Mouse (Mus musculus) retina, postnatal 1 day (tissue): Measurements from ENCODE around the gene Proser3.

Experiments used
- DNase-seq: peaks from one replicate; pipeline ENCODE4 v3.0.0-alpha.2; 2012

Proser3 gene

DNA sequence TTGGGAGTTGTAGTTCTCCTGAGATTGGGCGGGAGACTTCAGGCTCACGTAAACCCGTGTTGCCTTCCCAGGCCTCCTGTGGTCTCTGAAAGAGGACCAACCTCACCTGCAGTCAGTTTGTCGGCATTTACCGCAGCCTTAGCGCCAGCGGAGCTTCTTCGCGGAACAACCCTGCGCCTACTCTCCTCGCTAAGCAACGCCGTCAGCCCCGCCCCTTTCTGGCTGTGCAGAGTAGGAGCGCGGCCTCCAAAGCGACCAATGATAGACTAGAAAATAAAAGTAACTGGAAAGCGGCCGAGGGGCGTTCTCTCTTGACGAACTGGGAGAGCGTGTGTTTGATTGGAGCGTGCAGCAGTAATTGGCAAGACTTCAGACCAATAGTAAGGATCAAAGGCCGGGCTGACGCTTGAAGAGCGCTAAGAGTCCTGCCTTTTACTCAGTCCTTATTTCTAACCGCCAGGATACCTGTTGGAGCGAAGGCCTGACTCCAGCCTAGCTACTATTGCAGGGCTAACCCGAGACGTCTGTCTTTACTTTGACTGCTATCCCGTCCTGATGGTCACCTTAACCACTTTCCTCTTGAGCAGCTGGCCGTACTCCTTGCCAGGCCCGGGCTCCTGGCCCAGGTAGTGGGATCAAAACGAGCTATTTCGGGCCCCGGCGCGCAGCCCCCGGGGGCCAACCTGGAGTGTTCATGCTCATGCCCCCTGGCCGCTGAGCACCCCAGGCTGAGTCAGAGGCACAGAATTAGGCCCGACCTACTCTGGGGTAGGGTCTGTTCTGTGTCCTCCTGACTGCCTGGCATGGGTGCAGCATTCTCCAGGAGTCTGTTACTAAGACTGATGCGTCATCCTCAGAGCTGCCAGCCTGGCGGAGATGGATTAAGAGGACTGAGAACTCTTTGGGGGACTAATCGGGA, at the start of gene Proser3, which contains the start of gene Hspb6:
Gene Proser3, minus strand, starts transcription at position 198 of the 919 bp plus-strand sequence.
Gene Hspb6, plus strand, starts transcription at position 77 of the 919 bp plus-strand sequence.
- DNase-seq: peak; percentile 99

DNA sequence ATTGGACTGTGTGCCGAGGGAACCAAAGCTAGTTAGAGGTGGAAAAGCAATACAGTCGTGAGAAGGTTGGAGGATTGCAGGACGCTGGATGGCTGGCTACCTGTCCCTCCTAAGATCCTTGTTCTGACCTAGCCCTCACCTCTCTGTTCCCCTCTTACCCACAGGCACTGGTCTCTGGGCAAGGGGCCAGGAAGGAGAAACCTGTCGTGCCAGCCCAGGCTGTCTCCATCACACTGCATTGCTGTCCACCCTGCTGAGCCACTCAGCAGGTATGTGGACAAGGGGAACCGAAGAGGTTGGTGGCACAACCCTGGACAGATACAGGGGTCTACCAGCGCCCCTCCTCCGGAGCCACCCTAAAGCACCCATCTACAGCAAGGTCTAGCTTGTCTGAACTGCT, 48.6 kb upstream of the Proser3 start:
- DNase-seq: no peak

DNA sequence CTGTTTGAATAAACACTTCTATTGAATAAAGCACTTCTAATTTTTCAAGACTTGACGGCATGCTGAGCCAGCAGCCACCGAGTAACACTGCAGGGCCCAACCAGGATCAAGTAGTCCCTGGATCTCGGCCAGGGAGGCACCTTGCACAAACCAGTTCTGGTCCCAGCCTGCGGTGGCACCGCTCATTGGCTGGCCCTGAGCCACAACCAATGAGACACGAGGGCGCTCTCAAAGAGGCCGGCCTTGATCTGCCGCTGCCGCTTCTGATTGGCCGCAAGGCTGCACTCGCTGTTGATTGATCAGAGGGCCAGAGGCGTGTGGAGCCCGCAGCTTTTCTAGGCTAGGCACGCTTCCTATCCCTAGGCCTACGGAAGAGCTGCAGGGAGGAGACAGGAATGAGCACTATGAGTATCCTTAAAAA, 47.8 kb upstream of the Proser3 start:
- peak; percentile 96 for DNase-seq

DNA sequence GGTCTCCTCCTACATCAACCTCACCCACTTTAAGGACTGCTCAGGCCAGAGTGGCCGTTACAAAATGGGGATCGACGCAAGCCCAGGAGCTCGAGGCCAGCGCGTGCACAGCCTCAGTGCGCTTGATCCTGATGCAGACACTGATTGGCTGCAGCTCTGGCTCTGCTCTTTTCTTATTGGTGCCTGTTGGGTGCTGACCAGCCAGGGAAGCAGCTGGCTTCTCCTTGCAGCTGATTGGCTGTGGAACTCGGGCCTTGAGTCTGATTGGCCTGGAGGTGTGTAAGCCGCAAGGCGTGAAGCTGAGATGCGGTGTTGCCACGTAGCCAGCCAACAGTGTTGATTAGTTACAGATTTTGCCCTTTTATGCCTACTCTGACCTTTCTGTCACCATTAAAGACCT, 46.7 kb upstream of the Proser3 start, which contains the start of gene Zbtb32:
Gene Zbtb32, minus strand, starts transcription at position 124 of the 400 bp plus-strand sequence.
- DNase-seq: no peak

DNA sequence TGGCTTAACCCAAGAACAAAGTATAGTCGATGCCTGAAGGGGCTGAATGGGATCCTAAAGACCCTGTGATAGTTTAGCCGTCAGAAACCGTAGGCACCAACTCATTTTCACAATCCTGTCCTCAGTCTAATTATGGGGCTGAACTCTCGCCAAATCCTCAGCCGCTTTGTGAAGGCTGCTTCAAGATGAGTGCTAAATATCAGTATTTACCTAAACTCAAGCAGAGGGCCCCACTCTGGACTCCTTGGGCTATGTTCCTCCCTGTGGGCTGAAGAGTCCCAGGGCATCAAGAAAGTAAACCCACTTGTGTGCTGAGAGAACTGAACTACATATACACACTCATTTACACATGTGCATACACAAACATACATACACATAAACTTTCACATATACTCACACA, 44.7 kb upstream of the Proser3 start:
- no peak for DNase-seq

DNA sequence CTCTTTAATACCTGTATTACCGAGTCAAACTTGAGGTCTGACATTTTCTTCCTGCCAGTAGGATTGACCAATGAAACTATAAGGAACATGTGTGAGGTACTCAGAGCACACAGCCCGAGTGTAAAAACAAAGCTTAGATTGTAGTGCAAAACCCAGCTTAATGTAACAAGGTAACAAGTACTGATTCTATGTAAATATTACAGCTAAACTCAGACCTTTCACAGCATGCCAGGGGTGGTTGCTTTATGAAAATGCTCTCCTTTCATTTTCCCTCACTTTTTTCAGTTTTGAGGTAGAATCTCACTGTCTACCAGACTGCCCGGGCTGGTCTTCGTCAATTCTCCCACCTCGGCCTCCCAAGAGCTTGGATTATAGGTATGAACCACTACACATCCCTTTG, 44.0 kb upstream of the Proser3 start:
- no peak for DNase-seq

DNA sequence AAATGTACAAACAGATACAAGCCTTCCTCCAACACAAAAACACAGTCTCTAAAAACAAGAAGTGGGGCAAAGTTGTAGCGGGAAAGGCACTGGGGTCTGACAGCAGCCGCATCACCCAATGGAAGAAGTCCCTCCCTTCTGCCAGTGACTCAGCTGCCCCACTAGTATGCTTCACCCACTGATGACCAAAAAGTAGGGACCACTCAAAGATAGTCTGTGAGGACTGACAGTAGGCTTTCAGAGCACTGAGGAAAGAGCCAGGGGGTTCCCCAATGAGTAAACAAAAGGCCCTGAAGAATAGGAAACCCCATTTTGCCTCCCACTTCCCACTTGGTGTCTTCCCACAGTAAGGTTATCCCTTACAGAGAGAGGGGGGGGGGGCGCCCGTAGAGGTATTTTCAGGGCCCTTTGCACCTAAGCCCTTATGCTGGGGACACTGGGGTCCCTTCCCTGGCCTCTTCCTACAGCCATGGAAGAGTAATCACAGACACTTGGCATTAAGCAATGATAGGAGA, 42.5 kb upstream of the Proser3 start:
- DNase-seq: no peak

DNA sequence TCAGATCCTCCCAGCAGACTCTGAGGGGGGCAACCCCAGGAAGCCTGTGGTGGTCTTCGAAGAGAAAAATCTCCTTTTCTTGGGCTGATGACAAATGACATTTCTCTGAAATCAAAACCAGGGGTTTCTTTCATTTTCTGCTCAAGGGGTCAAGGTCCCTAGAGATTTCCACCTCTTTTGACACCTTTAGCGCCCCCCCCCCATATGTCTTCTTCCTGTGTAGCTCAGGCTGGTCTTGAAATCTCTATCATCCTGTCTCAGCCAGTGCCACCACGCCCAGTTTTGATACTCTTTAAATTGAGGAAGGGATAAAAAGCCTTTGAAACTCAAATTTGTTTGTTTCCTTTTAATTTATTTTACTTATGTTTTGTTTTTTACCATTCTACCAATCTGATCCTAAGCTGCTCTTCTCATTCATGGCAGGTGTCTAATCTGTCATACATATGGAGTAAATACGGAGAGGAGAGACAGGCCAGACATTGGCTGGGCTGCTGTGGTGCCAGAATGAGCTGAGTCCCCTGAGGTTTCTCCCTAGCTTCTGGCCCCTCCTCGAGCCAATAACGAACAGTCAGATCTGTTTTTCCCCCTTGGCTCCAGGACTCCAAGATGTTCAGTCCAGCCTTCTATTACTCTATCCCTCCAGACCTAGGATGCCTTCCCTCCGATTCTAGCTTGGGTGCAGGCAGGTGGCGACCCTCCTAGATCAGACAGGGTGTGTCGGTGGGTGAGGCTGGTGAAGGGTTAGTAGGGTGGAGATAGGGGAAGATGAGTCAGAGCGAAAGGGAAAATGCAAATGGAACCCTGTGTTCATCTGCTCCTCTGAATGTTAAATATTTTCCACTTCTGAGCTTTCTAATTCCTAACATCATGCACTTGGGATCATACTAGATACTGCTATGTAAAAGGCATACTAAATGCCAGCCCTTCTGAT, 41.7 kb upstream of the Proser3 start:
- DNase-seq: no peak

DNA sequence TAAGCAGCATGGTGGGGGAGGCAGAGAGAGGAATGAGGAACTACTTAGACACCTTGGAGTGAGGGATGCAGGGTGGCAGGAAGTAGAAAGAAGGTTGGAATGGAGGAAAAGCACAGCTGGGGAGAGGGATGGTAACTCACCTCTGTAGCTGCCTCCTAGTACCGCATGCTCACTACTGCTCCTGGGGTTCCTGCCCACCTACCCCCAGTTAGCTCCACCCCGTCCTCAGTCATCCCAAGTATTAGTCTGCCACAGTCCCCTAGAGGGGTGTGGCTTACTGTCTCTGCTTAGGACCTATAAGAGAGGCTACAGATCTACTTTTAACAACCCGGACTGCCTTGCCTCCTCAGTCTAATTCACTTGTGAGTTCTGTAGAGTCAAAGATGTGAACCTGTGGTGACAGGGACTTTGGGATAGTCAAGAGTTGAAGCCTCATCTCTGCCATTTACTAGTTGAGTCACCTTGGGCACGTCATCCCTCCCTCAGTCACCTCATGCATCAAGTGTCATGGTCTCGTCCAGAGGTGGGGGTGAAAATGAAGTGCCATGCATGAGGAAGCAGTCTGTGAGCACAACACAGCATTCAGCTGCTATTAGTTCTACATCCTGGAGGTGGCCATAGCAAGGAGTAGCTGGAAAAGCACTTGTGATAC, 40.8 kb upstream of the Proser3 start:
- no peak for DNase-seq

DNA sequence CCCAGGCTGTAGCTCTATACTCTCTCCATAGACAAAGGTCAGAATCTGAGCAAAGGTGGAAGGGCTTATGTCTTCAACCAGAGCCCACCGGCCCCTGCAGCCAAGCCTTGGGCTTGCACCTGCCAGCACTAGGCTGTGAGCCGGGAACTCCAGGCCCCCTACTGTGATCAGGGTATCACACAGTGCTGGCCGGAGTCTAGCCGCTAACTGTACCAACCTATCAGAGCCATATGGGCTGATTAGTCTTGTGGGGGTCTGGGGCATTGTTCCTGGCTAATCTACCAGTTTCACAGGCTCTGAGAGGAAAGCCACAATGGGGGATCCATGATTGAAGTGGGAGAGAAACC, 39.5 kb upstream of the Proser3 start:
- DNase-seq: peak; percentile 53

DNA sequence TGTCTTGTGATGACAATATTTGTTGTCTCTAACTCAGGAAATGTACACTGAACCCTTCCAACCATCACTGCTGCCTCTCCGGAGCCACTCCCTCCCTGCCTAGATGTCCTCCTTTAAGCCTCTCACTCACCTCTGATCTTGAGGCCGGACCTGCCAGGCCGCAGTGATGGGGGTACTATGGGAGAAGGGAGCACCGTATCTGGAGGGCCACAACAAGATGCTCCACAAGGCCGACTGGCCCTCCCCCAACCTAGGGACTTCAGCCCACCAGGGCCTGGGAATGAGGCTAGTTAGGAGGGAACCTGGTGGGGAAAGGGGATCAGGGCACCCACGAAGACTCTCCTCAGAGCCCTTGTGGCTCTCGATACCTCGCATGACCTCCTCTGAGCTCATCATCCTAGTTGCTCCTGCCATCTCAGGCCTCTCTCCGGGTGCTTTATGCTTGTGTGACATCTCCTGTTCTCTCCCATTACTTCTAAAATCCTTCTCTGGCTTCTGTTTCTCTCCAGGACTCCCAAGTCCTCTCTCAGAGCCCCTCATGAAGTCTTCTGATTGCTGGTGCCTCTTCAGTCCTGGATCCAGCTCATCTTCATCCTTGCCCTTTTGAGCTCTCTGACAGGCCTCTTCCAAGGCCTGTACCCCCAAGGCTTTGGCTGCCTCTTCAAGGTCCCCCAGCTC, 39.0 kb upstream of the Proser3 start:
- no peak for DNase-seq

DNA sequence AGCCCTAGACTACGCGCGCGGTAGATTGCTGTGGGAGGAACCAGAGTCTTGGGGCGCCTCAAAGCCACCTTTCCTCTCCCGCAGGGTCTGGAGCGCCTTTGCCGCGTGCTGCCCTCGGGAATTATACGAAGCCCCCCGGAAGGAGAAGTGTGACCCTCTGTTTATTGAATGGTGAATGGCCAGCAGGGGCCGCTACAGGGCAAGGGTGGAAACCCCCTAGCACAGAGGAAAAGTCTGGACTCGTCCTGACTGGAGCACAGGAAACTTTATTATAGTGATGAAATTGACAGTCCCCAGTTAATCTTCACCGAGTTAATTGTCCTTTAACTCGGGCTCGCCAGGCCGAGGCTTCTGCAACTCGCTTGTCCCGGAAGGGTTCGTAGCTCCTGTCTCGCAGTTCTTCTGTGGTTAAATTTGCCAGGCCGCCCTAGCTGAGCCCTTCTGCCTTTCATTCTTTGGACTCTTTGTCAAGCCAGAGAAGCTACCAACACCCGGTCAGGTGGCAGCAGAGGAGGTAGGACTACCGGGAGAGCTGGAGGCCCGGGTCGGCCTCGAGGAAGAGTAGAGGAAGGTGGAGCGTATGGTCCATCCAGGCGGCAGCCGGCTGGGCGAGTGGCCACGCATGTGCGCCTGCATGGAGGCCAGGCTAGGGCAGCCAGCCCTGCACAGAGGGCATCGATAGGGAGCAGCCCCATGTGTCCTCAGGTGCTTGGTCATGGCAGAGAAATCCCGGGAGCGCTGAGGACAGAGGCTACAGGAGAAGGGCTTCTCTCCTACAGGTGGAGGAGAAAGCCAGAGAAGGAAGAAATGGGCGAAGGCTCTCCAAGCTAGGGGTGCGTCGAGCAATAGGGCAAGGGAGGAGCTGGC, 37.6 kb upstream of the Proser3 start:
- peak; percentile 93 for DNase-seq

DNA sequence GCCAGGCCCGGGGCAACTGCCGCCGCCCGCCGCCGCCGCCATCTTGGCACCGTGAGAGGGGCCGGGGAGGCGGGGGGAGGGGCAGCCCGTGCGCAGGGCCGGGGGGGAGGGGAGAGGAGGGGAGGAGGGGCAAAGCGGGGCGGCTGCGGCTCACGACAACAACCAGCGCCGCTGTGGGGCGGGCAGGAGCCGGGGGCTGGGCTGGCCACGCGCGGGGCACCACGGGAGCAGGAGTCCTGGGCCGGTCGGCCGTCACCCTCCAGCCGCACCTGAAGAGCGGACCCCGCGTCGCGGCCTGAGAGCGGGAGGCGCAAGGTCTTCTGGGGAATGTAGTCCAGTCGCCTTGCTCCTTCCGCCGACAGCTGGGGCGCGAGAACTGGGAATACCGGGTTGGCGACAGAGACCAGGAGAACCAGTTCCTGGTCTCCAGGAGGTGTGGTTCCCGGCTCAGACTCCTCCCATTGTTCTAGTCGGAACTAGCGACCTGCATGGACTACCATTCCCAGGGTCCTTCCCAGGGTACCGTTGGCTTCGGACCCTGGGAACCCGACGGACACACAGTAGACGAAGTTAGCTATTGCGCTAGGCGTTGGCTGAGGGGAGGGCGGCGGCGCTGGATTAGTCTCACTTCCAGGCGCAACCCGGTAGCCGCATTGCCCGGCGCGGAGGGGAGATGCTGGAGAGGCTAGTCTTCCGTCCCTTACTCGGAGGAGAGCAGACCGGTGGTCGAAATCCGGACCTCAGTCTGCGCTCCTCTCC, 36.8 kb upstream of the Proser3 start, which contains the start of gene Kmt2b:
Gene Kmt2b, minus strand, starts transcription at position 51 of the 759 bp plus-strand sequence.
- DNase-seq: peak; percentile 98

DNA sequence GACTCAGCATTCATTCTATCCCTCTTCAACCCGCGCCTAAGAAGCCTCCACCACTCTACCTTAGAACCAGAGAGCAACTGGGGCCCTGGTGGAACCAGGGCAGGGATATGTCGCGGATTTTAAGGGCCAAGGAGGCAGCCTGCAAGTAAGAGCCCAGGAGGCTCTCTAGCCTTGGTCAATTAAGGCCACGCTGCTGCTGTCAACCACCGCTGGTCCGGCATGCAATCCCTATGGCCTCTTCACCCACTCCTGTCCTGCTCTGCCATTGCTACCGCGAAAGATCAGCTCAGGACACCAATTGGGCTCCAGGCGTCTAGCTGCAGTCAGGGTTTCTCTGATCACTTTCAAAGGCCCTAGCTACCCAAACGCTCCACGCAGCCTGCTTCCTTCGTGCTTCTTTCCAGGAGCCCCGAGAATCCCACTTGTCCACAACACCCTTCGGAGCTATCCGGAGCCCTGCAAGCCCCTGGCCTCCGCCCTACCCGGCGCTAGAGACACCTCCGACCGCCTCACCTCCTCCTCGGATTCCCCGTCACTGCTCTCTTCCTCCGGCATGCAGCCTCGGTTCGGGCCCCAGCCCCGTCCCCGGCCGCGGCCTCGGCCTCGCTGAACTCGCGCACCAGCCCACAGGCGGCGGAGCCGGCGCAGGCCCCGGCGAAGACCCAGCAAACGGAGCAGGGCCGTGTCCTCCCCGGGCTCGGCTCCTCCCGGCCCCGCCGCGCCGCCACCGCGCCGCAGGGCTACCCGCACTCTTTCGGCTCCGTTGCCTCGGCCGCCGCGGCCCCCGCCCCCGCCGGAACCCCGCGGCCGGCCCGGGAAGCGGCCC, 36.0 kb upstream of the Proser3 start:
- DNase-seq: peak; percentile 46

DNA sequence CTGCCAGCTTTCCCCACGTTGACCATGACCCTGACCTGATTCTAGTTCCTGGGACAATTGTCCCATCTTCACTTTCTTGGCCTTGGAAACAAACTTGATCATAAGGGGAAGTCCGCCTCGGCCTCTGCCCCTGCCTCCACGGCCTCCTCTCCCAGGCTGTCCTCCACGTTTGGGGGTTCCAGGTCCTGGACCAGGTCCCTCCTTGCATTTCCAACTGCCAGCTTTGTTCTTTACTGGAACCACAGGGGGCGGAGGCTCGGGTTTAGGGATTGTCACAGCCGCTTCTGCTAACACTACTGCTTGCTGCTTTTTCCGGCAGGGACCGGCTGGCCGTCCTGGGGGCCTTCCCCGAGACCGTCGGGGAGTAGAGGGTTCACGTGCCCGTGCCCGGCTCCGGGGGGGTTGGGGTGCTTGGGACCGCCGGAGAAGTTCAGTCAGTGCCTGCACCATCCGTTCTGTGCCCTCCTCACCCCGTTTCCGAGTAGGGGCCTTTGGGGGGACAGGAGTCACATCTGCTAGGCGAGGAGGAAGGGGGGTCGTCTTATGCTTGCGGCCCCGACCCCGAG, 34.4 kb upstream of the Proser3 start:
- DNase-seq: no peak

DNA sequence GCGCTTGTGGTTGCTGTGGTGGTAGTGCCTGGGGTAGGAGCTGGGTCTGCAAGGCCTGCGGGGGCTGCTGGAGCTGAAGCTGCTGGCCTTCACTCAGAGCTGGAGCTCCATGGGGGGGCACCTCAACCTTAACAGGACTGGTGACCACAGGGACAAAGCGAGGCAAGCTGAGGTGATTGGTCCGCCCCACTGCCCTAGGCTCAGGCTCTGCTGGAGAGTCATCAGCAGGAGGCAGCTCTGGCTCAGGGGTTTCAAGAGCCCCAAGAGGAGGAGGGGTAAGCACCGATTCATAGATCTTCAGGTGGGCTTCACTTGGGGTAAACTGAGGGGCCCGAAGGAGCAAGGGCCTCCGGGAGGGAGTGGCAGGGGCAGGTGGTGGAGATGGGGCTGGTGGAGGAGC, 33.1 kb upstream of the Proser3 start:
- no peak for DNase-seq

DNA sequence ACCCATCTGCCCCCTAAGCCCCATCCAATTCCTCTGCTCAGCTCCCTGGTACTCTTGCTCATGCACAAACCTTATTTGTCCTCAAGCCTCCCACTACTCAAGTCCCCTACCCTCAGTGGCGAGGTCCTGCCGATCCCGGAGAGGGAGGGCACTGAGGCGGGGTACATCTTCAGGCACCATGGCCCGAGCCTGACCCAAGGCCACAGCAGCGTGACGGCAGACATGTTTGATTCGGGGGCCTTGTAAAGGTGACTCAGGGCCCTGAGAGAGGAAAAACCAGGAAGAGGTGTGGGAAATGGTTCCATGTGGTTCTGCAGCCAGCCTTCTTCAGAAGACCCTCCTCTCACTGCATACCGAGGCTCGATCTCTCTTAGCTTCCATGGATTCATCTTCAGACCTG, 32.2 kb upstream of the Proser3 start:
- DNase-seq: no peak

DNA sequence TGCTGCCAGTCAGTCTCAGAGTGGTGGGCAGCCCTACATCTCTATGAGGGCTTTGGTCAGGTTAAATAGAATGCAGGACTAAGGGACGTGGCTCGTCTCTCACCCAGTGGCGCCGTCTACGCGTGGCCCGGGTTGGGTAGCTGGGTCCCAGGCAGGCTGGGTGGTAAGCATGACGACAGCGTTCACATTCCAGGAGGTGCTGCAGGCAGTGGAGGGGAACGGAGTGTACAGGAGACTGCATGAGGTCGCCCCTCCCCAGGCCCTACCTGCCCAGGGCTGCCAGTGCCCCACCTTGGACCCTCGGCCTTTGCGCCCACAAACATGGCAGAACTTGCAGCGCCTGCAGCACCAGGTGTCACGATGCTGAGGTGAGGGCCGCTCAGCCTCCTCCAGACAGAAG, 29.4 kb upstream of the Proser3 start:
- no peak for DNase-seq

DNA sequence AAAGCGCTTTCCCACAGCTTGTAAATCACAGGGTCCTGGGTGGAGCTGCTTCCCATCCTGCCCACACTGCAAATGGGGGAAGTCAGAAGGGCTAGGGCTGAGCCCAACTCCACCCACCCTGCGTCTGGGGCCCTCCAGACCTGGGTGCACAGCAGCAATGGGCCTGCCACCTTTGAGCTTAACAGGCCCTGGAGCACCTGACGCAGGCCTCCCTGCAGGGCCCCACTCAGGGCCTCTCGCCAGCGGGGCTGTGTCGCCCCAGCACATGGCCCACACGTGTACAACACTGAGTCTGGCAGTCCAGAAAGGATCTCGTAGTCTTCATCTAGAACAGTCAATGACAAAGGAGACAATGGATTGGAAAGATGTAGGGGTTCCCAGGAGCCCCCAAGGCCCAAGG, 27.9 kb upstream of the Proser3 start:
- DNase-seq: no peak
